Mouse (Mus musculus): Measurements from ENCODE around the gene Plac8. TPM values are rescaled to one million over a fixed set of nuclear protein-coding genes. Genes with fewer than 3 reads are reported as not detected.

Gene Plac8
- polyA plus RNA-seq, 1 experiment from 2014 or later, result 398 TPM

- Histone ChIP-seq H3K4me3 (ENCODE audit: low read depth, low read length) (no peak overlapping the region), H3K27ac (replicated peaks) (peak overlapping the region; percentile 74), H3K9me3 (ENCODE audit: control insufficient read depth, low read length) (no peaks in the 10 kb centered on the region), H3K27me3 (ENCODE audit: control insufficient read depth, insufficient read depth, low read length) (no peaks in the 10 kb centered on the region), H3K4me2 (replicated peaks; ENCODE audit: low read depth) (no peak overlapping the region), H3K36me3 (ENCODE audit: control insufficient read depth, insufficient read depth, low read length) (no peaks in the 10 kb centered on the region), H3K4me1 (replicated peaks; ENCODE audit: control insufficient read depth, insufficient read depth) (no peaks in the 10 kb centered on the region), H3K9ac (ENCODE audit: low read length) (no peak overlapping the region)
- TF ChIP-seq CTCF (IDR thresholded peaks at IDR 0.05; ENCODE audit: low read depth) (peak; percentile 38), EP300 (optimal IDR thresholded peaks at IDR 0.05) (no peak)
- 51% methylated on average over 4 of the region's 4 CpGs for WGBS
- ATAC-seq (ENCODE audit: low FRiP score, low TSS enrichment) (peak; percentile 72; the same call in 1 of the 2 replicates), DNase-seq (ENCODE audit: low spot score) (no peak)
Measured at GRCm38 (mm10) chr5:100607090-100607762, 35.2 kb upstream of the Plac8 start.

DNA sequence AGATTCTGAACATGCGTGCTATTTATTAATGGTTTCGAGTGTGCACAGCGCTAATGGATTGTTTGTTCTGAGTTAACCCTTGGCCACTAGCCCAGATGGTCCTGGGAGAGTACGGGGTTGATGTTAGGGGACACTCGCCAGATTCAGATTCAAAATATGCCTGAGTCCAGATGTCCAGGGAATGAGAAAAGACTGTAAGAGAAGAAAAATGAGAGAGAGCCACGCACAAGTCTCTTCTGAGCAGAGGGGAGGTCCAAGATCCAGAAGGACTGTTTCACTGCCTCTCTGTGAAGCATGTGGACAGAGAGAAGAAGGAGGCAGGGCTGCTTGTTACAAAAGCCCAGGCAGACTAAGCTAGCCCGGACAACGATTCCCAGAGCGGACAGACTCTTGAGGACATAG is 33.8 kb upstream of the Plac8 start:
- H3K27me3 ChIP-seq (ENCODE audit: control insufficient read depth, insufficient read depth, low read length), result no peaks in the 10 kb centered on the region
- no peak overlapping the region for H3K9ac ChIP-seq (ENCODE audit: low read length)
- no peaks in the 10 kb centered on the region for H3K4me1 ChIP-seq (replicated peaks; ENCODE audit: control insufficient read depth, insufficient read depth)
- TF ChIP-seq CTCF (IDR thresholded peaks at IDR 0.05; ENCODE audit: low read depth) (no peak), EP300 (optimal IDR thresholded peaks at IDR 0.05) (no peak)
- peak overlapping the region; percentile 33; the same call in 1 of the 2 replicates for H3K4me2 ChIP-seq (replicated peaks; ENCODE audit: low read depth)
- ATAC-seq (ENCODE audit: low FRiP score, low TSS enrichment) (peak; percentile 69; the same call in 1 of the 2 replicates), DNase-seq (ENCODE audit: low spot score) (peak; percentile 49)
- H3K36me3 ChIP-seq (ENCODE audit: control insufficient read depth, insufficient read depth, low read length), result no peaks in the 10 kb centered on the region
- no peaks in the 10 kb centered on the region for H3K9me3 ChIP-seq (ENCODE audit: control insufficient read depth, low read length)
- 10% methylated on average over 9 of the region's 9 CpGs for WGBS
- no peak overlapping the region for H3K4me3 ChIP-seq (ENCODE audit: low read depth, low read length)
- H3K27ac ChIP-seq (replicated peaks), result peak overlapping the region; percentile 83

DNA sequence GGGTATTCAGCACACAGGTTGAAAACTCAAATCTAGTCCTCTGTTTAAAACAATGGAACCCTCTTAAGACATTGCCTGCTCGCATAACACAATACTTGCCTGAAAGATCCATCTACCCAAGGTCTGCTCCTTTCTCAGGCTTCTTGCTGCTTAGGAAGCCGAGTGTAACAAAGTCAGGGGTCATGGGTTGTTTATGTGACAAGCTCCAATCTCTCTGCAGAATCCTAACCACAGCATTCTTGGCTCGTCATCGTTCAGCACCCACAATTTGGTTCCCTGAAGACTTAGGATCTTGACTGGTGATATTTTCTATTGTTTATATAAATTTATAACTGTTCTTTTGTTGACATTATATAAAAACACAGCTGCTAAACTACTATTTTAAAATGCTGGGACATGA is 32.0 kb upstream of the Plac8 start:
- Histone ChIP-seq H3K4me1 (replicated peaks; ENCODE audit: control insufficient read depth, insufficient read depth) (no peaks in the 10 kb centered on the region), H3K4me3 (ENCODE audit: low read depth, low read length) (no peak overlapping the region), H3K4me2 (replicated peaks; ENCODE audit: low read depth) (no peak overlapping the region), H3K27ac (replicated peaks) (no peak overlapping the region), H3K9ac (ENCODE audit: low read length) (no peak overlapping the region), H3K9me3 (ENCODE audit: control insufficient read depth, low read length) (no peaks in the 10 kb centered on the region), H3K27me3 (ENCODE audit: control insufficient read depth, insufficient read depth, low read length) (no peaks in the 10 kb centered on the region), H3K36me3 (ENCODE audit: control insufficient read depth, insufficient read depth, low read length) (no peaks in the 10 kb centered on the region)
- ATAC-seq (ENCODE audit: low FRiP score, low TSS enrichment) (no peak), DNase-seq (ENCODE audit: low spot score) (no peak)
- WGBS, result 44% methylated on average over 4 of the region's 4 CpGs
- TF ChIP-seq CTCF (IDR thresholded peaks at IDR 0.05; ENCODE audit: low read depth), result no peak
- TF ChIP-seq EP300 (optimal IDR thresholded peaks at IDR 0.05), result no peak

DNA sequence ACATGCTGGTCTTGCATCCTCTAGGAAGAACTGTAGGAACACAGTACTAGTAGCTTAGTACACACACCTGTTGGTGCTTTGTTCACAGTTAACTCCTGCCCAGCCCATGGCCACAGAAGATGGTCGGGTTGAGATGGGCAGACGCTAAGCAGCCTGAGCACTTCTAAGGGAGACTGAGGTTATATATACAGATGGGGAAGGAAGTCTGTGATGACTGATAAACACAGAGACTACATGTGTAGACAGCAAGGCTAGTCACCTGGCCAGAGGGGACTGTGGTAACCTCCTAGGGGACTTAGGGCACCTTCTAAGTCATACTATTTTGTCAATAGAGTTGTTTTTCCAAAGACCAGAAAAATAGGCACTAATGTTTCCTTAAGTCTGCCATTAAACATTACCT is 29.8 kb upstream of the Plac8 start:
- no peaks in the 10 kb centered on the region for H3K36me3 ChIP-seq (ENCODE audit: control insufficient read depth, insufficient read depth, low read length)
- H3K9ac ChIP-seq (ENCODE audit: low read length), result no peak overlapping the region
- 70% methylated on average over 2 of the region's 2 CpGs for WGBS
- DNase-seq (ENCODE audit: low spot score), result no peak
- H3K27me3 ChIP-seq (ENCODE audit: control insufficient read depth, insufficient read depth, low read length), result no peaks in the 10 kb centered on the region
- ATAC-seq (ENCODE audit: low FRiP score, low TSS enrichment), result no peak
- H3K4me3 ChIP-seq (ENCODE audit: low read depth, low read length), result no peak overlapping the region
- no peaks in the 10 kb centered on the region for H3K4me1 ChIP-seq (replicated peaks; ENCODE audit: control insufficient read depth, insufficient read depth)
- H3K27ac ChIP-seq (replicated peaks), result no peak overlapping the region
- TF ChIP-seq CTCF (IDR thresholded peaks at IDR 0.05; ENCODE audit: low read depth) (no peak), EP300 (optimal IDR thresholded peaks at IDR 0.05) (no peak)
- no peaks in the 10 kb centered on the region for H3K9me3 ChIP-seq (ENCODE audit: control insufficient read depth, low read length)
- no peak overlapping the region for H3K4me2 ChIP-seq (replicated peaks; ENCODE audit: low read depth)

DNA sequence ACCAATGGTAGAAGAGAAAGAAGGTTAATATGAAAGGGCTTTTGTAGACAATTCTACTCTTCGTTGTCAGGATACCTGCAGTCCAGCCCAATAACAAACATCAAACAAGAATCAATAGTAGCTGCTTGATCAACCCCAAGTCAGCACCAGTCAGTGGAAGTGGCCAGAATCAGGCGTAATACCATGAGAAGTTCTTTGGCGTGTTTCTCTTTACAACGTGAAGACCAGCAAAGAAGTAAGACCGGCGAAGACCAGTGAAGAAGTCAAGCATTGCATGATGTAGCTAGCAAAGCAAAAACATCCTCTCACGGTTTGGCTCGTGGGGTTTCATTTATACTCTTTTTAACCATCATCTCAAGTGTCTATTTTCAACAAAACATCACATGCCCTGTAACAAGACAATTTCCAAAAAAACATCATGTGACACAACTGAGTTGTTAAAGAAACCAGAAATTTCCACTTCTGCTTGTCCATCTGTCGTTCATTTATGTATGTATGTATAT is 27.0 kb upstream of the Plac8 start:
- no peaks in the 10 kb centered on the region for H3K27me3 ChIP-seq (ENCODE audit: control insufficient read depth, insufficient read depth, low read length)
- no peak overlapping the region for H3K9ac ChIP-seq (ENCODE audit: low read length)
- no peak for ATAC-seq (ENCODE audit: low FRiP score, low TSS enrichment)
- 92% methylated on average over 9 of the region's 9 CpGs for WGBS
- H3K36me3 ChIP-seq (ENCODE audit: control insufficient read depth, insufficient read depth, low read length), result no peaks in the 10 kb centered on the region
- DNase-seq (ENCODE audit: low spot score), result no peak
- H3K4me2 ChIP-seq (replicated peaks; ENCODE audit: low read depth), result no peak overlapping the region
- H3K27ac ChIP-seq (replicated peaks), result no peak overlapping the region
- TF ChIP-seq EP300 (optimal IDR thresholded peaks at IDR 0.05) (no peak), CTCF (IDR thresholded peaks at IDR 0.05; ENCODE audit: low read depth) (no peak)
- H3K4me1 ChIP-seq (replicated peaks; ENCODE audit: control insufficient read depth, insufficient read depth), result no peaks in the 10 kb centered on the region
- H3K4me3 ChIP-seq (ENCODE audit: low read depth, low read length), result no peak overlapping the region
- no peaks in the 10 kb centered on the region for H3K9me3 ChIP-seq (ENCODE audit: control insufficient read depth, low read length)

DNA sequence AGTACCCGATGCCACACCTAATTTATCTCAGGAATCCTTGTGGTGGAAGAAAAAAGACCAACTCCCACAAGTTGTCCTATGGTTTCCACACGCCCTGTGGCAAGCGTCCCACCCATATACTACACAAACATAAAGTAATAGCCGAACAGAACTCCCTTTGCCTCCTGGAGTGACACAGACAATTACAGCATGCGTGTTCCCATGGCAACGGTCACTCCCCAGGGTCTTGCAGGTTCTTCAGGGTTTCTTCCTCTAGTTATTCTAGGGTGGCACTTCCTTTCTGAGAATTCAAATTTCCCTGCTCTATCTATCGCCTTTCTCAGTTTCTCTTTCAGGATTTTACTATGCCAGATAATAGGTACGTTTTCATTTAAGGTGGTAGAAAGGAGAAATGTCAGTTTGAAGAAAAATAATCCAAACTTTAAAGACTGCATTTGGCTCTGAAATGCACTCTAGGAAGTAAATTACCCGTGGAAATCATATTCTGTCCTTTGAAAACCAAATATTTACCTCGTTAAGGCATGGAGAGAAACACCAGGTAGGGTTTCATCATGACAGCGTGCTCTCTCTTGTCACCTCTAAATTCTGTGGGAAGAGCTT is 25.9 kb upstream of the Plac8 start:
- Histone ChIP-seq H3K9me3 (ENCODE audit: control insufficient read depth, low read length) (no peaks in the 10 kb centered on the region), H3K27me3 (ENCODE audit: control insufficient read depth, insufficient read depth, low read length) (no peaks in the 10 kb centered on the region), H3K4me2 (replicated peaks; ENCODE audit: low read depth) (no peak overlapping the region; the same call in 1 of the 2 replicates), H3K4me3 (ENCODE audit: low read depth, low read length) (no peak overlapping the region), H3K9ac (ENCODE audit: low read length) (no peak overlapping the region), H3K27ac (replicated peaks) (peak overlapping the region; percentile 53; the same call in 1 of the 2 replicates), H3K4me1 (replicated peaks; ENCODE audit: control insufficient read depth, insufficient read depth) (no peaks in the 10 kb centered on the region), H3K36me3 (ENCODE audit: control insufficient read depth, insufficient read depth, low read length) (no peaks in the 10 kb centered on the region)
- ATAC-seq (ENCODE audit: low FRiP score, low TSS enrichment) (peak; percentile 77), DNase-seq (ENCODE audit: low spot score) (peak; percentile 63)
- WGBS, result 52% methylated on average over 11 of the region's 11 CpGs
- TF ChIP-seq CTCF (IDR thresholded peaks at IDR 0.05; ENCODE audit: low read depth) (no peak), EP300 (optimal IDR thresholded peaks at IDR 0.05) (no peak)
